8 mouse cellular contexts compared by ENCODE assay signal in the genomic region with DNA sequence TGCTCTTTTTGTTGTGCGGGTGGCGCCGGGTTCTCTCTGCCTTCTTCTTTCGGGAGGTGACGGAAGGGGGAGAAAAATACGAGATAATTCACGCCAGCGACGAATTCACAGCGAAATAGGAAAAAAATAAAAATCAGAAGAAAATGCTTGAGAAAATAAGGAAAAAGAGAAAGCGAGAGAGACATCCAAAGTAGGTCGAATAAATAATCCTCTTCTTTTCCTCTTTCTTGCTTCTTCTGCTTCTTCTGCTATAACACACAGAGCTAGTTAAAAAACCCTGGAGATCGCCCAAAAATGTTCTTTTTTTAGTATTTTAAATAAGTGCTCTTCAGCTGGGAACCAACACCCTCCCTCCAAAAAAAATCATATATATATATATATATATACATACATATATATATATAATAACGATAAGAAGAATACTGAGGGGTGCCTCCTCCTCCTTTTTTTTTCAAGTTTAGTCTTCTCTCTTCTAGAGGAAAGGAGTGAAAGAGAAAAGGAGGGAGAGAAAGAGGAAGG. TPM values are rescaled to one million over a fixed set of nuclear protein-coding genes. Genes with fewer than 3 reads are reported as not detected.
DNase-seq lines count a peak whose midpoint lies in the region; ATAC-seq and TF ChIP-seq lines count a peak whose summit lies in the region.

Gene Nr2f1, minus strand, starts transcription at position 116 of the 519 bp plus-strand sequence.

- H3K4me2 ChIP-seq in hindbrain, embryonic 14.5 days (replicated peaks), result peak within 1 kb of the TSS; percentile 90
- H3K4me2 ChIP-seq in liver, postnatal 0 days (ENCODE audit: low read depth, low read length), result peak within 1 kb of the TSS; percentile 84

- TF ChIP-seq CTCF in brain, embryonic 14.5 days (IDR thresholded peaks at IDR 0.05; ENCODE audit: borderline replicate concordance, extremely low read depth, insufficient read depth, insufficient read length), result no peak
- no peak for TF ChIP-seq CTCF in liver, postnatal 0 days (IDR thresholded peaks at IDR 0.05; ENCODE audit: low read depth)

- no peaks in the 10 kb centered on the region for H3K9me3 ChIP-seq in hindbrain, embryonic 14.5 days (ENCODE audit: control insufficient read depth, low read length)
- H3K9me3 ChIP-seq in liver, postnatal 0 days (ENCODE audit: low read length), result no peaks in the 10 kb centered on the region

- peak within 1 kb of the TSS; percentile 100 for H3K9ac ChIP-seq in hindbrain, embryonic 14.5 days
- H3K9ac ChIP-seq in liver, postnatal 0 days (replicated peaks), result peak within 1 kb of the TSS; percentile 41

- peak within 1 kb of the TSS; percentile 100 for H3K27ac ChIP-seq in hindbrain, embryonic 14.5 days
- peak within 1 kb of the TSS; percentile 67 for H3K27ac ChIP-seq in liver, postnatal 0 days (ENCODE audit: low read depth)

- peaks cover 7% of the 10 kb centered on the region for H3K4me1 ChIP-seq in hindbrain, embryonic 14.5 days (replicated peaks; ENCODE audit: control insufficient read depth, insufficient read depth, low read length)
- peaks cover 5% of the 10 kb centered on the region; the same call in 1 of the 2 replicates for H3K4me1 ChIP-seq in liver, postnatal 0 days (ENCODE audit: insufficient read depth)

- TF ChIP-seq EP300 in liver, postnatal 0 days (IDR thresholded peaks at IDR 0.05; ENCODE audit: low read depth), result no peak

- TF ChIP-seq POLR2A in brain, embryonic 14.5 days (IDR thresholded peaks at IDR 0.05; ENCODE audit: borderline replicate concordance, extremely low read depth, insufficient read depth, insufficient read length, poor library complexity, severe bottlenecking), result no peak

- peaks cover 11% of the 10 kb centered on the region for H3K36me3 ChIP-seq in hindbrain, embryonic 14.5 days (replicated peaks; ENCODE audit: control insufficient read depth, insufficient read depth)
- no peaks in the 10 kb centered on the region for H3K36me3 ChIP-seq in liver, postnatal 0 days (replicated peaks; ENCODE audit: insufficient read depth, low read length)

- no peak for ATAC-seq in hindbrain, embryonic 14.5 days (ENCODE audit: low FRiP score)
- ATAC-seq in liver, postnatal 0 days, result no peak
- no peak for ATAC-seq in monocyte, adult 5-6 weeks (replicated peaks; ENCODE audit: insufficient number of reproducible peaks, low FRiP score, low TSS enrichment, poor library complexity, severe bottlenecking)

- peak within 1 kb of the TSS; percentile 99 for H3K4me3 ChIP-seq in hindbrain, embryonic 14.5 days (replicated peaks; ENCODE audit: low read length)
- H3K4me3 ChIP-seq in liver, postnatal 0 days (ENCODE audit: low read depth, low read length), result peak within 1 kb of the TSS; percentile 58

- 0% methylated on average over 14 of the region's 14 CpGs for WGBS in hindbrain, embryonic 14.5 days
- WGBS in liver, postnatal 0 days (ENCODE audit: insufficient replicate concordance), result 2% methylated on average over 14 of the region's 14 CpGs

- DNase-seq in layer of hippocampus, adult 8-10 months (ENCODE audit: low spot score in 2 of 2), result no peak
- no peak for DNase-seq in layer of hippocampus, adult 11-12 months (ENCODE audit: low spot score)
- no peak for DNase-seq in brain, embryonic 14.5 days (ENCODE audit: low read depth)
- no peak for DNase-seq in hindbrain, embryonic 14.5 days (ENCODE audit: low spot score)
- DNase-seq in liver, postnatal 0 days, result no peak
- DNase-seq in right cerebral cortex, adult 2 months (ENCODE audit: low spot score in 2 of 2), result no peak
- DNase-seq in cerebellum, adult 18-20 months, result no peak

- no peaks in the 10 kb centered on the region for H3K27me3 ChIP-seq in hindbrain, embryonic 14.5 days (ENCODE audit: control insufficient read depth, insufficient read depth, low read length)
- peaks cover 83% of the 10 kb centered on the region for H3K27me3 ChIP-seq in liver, postnatal 0 days (ENCODE audit: insufficient read depth, low read length)

RNA-seq across cellular contexts. Expression of gene Nr2f1, which starts in this region (rescaled TPM):
- 10 to 100 TPM; 75.7 to 85.1 (median 81.4) TPM for total RNA-seq in layer of hippocampus, adult 8-10 months (2022)
- 465 and 624 TPM in 2 replicates for polyA plus RNA-seq in brain, embryonic 14.5 days (2012; rRNA removed)
- 64.3 and 70.7 TPM in 2 replicates for polyA plus RNA-seq in hindbrain, embryonic 14.5 days (2014; fragmentation: Nextera tagmentation; extraction: Ambion mirVana)
- polyA plus RNA-seq in liver, postnatal 0 days (2015; fragmentation: Nextera tagmentation; extraction: Ambion mirVana), result 0.36 and 0.52 TPM in 2 replicates
- not detected in 3 replicates for total RNA-seq in monocyte, adult 5-6 weeks (2017)

Comparison
In these comparisons a context has a peak if more than half of its experiments do, and no peak if none do; other contexts are left out.
1. RNA of gene Nr2f1 (total RNA-seq): 75.7 to 85.1 TPM in layer of hippocampus, adult 8-10 months; not detected in monocyte, adult 5-6 weeks; every median in the first group is over 10 times any median in the second.
2. RNA of gene Nr2f1 (polyA plus RNA-seq): 465 to 624 TPM in brain, embryonic 14.5 days and 64.3 to 70.7 TPM in hindbrain, embryonic 14.5 days; 0.36 to 0.52 TPM in liver, postnatal 0 days; every median in the first group is over 10 times any median in the second.